In genomic region chr2:6391940-6392339, GRCm38 (mm10) we compare ENCODE assay signal across 19 mouse cellular contexts.
DNase-seq lines count a peak whose midpoint lies in the region; ATAC-seq and TF ChIP-seq lines count a peak whose summit lies in the region.
"Had no signal": no experiment of that assay in that cellular context is flagged by ENCODE, and none has a peak within 500 bp of the region (broad histone marks: within the 10 kb centered on the region; RNA-seq: fewer than 3 reads in every experiment).

No protein-coding gene starts in this region.

- no peak overlapping the region for H3K4me3 ChIP-seq in liver, embryonic 11.5 days (ENCODE audit: low read depth, low read length)
- no peak overlapping the region for H3K4me3 ChIP-seq in liver, embryonic 14.5 days (ENCODE audit: insufficient read depth in 1 of 2, low read depth in 2 of 2, low read length in 2 of 2)
- no peak overlapping the region for H3K4me3 ChIP-seq in forebrain, embryonic 16.5 days (replicated peaks; ENCODE audit: low read length)
- H3K4me3 ChIP-seq: embryonic facial prominence, embryonic 13.5 days; forebrain, embryonic 13.5 days; heart, embryonic 15.5 days; hindbrain, embryonic 13.5 days had no signal

- peak; percentile 79 for ATAC-seq in liver, embryonic 11.5 days (replicated peaks; ENCODE audit: low FRiP score)
- 0 out of 2 replicates have a peak, but pooled peaks have one; percentile 54 for ATAC-seq in erythroid progenitor cell, adult 5-6 weeks (replicated peaks; ENCODE audit: low FRiP score, poor library complexity, severe bottlenecking)
- ATAC-seq in liver, embryonic 14.5 days (ENCODE audit: insufficient read depth): peak; percentile 64
- ATAC-seq in megakaryocyte-erythroid progenitor cell, adult 5-6 weeks (replicated peaks; ENCODE audit: low FRiP score, low TSS enrichment, poor library complexity, severe bottlenecking): peak; percentile 68
- ATAC-seq in forebrain, embryonic 16.5 days: no peak
- ATAC-seq: forebrain, embryonic 13.5 days had no signal

- H3K27ac ChIP-seq in liver, embryonic 11.5 days (ENCODE audit: low read depth, low read length): no peak overlapping the region
- no peak overlapping the region for H3K27ac ChIP-seq in liver, embryonic 14.5 days
- H3K27ac ChIP-seq in forebrain, embryonic 16.5 days (ENCODE audit: low read length): no peak overlapping the region
- H3K27ac ChIP-seq: embryonic facial prominence, embryonic 13.5 days; forebrain, embryonic 13.5 days; heart, embryonic 15.5 days; hindbrain, embryonic 13.5 days had no signal

- peaks cover 39% of the 10 kb centered on the region for H3K4me1 ChIP-seq in liver, embryonic 11.5 days (replicated peaks; ENCODE audit: control insufficient read depth, insufficient read depth, low read length)
- H3K4me1 ChIP-seq in liver, embryonic 14.5 days (replicated peaks; ENCODE audit: control insufficient read depth in 2 of 2, insufficient read depth in 2 of 2, low read length in 1 of 2): peaks cover 3 to 29% of the 10 kb centered on the region in 2 experiments
- peaks cover 2% of the 10 kb centered on the region; the same call in 1 of the 2 replicates for H3K4me1 ChIP-seq in forebrain, embryonic 16.5 days (replicated peaks; ENCODE audit: control insufficient read depth, insufficient read depth, low read length)
- H3K4me1 ChIP-seq: hindbrain, embryonic 13.5 days had no signal

- no peaks in the 10 kb centered on the region for H3K9me3 ChIP-seq in liver, embryonic 11.5 days (ENCODE audit: control insufficient read depth, low read length)
- no peaks in the 10 kb centered on the region for H3K9me3 ChIP-seq in liver, embryonic 14.5 days (ENCODE audit: control insufficient read depth, low read length)
- H3K9me3 ChIP-seq in forebrain, embryonic 16.5 days (ENCODE audit: control insufficient read depth, low read length): no peaks in the 10 kb centered on the region
- H3K9me3 ChIP-seq: embryonic facial prominence, embryonic 13.5 days; forebrain, embryonic 13.5 days; heart, embryonic 15.5 days; hindbrain, embryonic 13.5 days had no signal

- no peak for TF ChIP-seq EP300 in liver, embryonic 14.5 days (IDR thresholded peaks at IDR 0.05; ENCODE audit: low read depth)

- H3K27me3 ChIP-seq in liver, embryonic 11.5 days (replicated peaks; ENCODE audit: control insufficient read depth, insufficient read depth, low read length): no peaks in the 10 kb centered on the region
- H3K27me3 ChIP-seq in liver, embryonic 14.5 days (ENCODE audit: control insufficient read depth, insufficient read depth, low read length): no peaks in the 10 kb centered on the region
- H3K27me3 ChIP-seq in forebrain, embryonic 16.5 days (replicated peaks; ENCODE audit: control insufficient read depth, insufficient read depth, low read length): no peaks in the 10 kb centered on the region
- H3K27me3 ChIP-seq: embryonic facial prominence, embryonic 13.5 days; forebrain, embryonic 13.5 days; heart, embryonic 15.5 days; hindbrain, embryonic 13.5 days had no signal

- no peaks in the 10 kb centered on the region for H3K36me3 ChIP-seq in liver, embryonic 11.5 days (ENCODE audit: control insufficient read depth, insufficient read depth, low read length)
- no peaks in the 10 kb centered on the region for H3K36me3 ChIP-seq in liver, embryonic 14.5 days (replicated peaks; ENCODE audit: control insufficient read depth, insufficient read depth, low read depth)
- no peaks in the 10 kb centered on the region for H3K36me3 ChIP-seq in forebrain, embryonic 16.5 days (ENCODE audit: control insufficient read depth, insufficient read depth)
- H3K36me3 ChIP-seq: heart, embryonic 15.5 days; hindbrain, embryonic 13.5 days had no signal

- TF ChIP-seq CTCF in liver, embryonic 14.5 days (IDR thresholded peaks at IDR 0.05; ENCODE audit: low read depth): no peak

- H3K9ac ChIP-seq in liver, embryonic 11.5 days (ENCODE audit: low read depth, low read length): no peak overlapping the region
- H3K9ac ChIP-seq in liver, embryonic 14.5 days (replicated peaks): no peak overlapping the region
- H3K9ac ChIP-seq in forebrain, embryonic 16.5 days (replicated peaks; ENCODE audit: low read depth, low read length): no peak overlapping the region
- H3K9ac ChIP-seq: embryonic facial prominence, embryonic 13.5 days; forebrain, embryonic 13.5 days; heart, embryonic 15.5 days; hindbrain, embryonic 13.5 days had no signal

- H3K4me2 ChIP-seq in liver, embryonic 11.5 days: no peak overlapping the region
- no peak overlapping the region for H3K4me2 ChIP-seq in liver, embryonic 14.5 days (ENCODE audit: low read depth)
- H3K4me2 ChIP-seq in forebrain, embryonic 16.5 days (ENCODE audit: low read length): no peak overlapping the region
- H3K4me2 ChIP-seq: embryonic facial prominence, embryonic 13.5 days; forebrain, embryonic 13.5 days; heart, embryonic 11.5 days; heart, embryonic 15.5 days; hindbrain, embryonic 13.5 days had no signal

- no peak for DNase-seq in liver, embryonic 11.5 days (ENCODE audit: low spot score)
- no peak for DNase-seq in liver
- DNase-seq in liver, embryonic 14.5 days (ENCODE audit: low read depth in 3 of 3, low spot score in 3 of 3): no peak
- no peak for DNase-seq in kidney, adult 11 months
- DNase-seq: adrenal gland, postnatal 10 days; cerebellum, adult 11 months; cerebellum, adult 8-10 months; cerebellum, postnatal 14 days; gastrocnemius, postnatal 36 days; heart, adult 18-20 months; heart, postnatal 14 days had no signal

- WGBS in liver, embryonic 11.5 days: 49% methylated on average over 6 of the region's 6 CpGs
- 32% methylated on average over 6 of the region's 6 CpGs for WGBS in liver, embryonic 14.5 days (ENCODE audit: insufficient replicate concordance)
- WGBS in forebrain, embryonic 16.5 days: 92% methylated on average over 6 of the region's 6 CpGs
